ENCODE assay signal across 35 mouse cellular contexts in genomic region chr7:97569372-97569771, GRCm38 (mm10).
"Had no signal": no experiment of that assay in that cellular context is flagged by ENCODE, and none has a peak within 500 bp of the region (broad histone marks: within the 10 kb centered on the region; RNA-seq: fewer than 3 reads in every experiment).

No protein-coding gene starts in this region.

- H3K9ac ChIP-seq: heart, embryonic 12.5 days; heart, embryonic 13.5 days; heart, embryonic 15.5 days; hindbrain, embryonic 12.5 days; hindbrain, embryonic 13.5 days; hindbrain, embryonic 14.5 days; hindbrain, embryonic 15.5 days; intestine, embryonic 15.5 days; kidney, embryonic 15.5 days had no signal

- H3K4me3 ChIP-seq: heart, adult 2 months; heart, embryonic 10.5 days; heart, embryonic 12.5 days; heart, embryonic 13.5 days; heart, embryonic 15.5 days; hindbrain, embryonic 10.5 days; hindbrain, embryonic 12.5 days; hindbrain, embryonic 13.5 days; hindbrain, embryonic 15.5 days; intestine, embryonic 15.5 days; kidney, embryonic 15.5 days; layer of hippocampus, adult 2 months had no signal

- H3K4me1 ChIP-seq: heart, embryonic 10.5 days; heart, embryonic 12.5 days; heart, embryonic 13.5 days; heart, embryonic 15.5 days; hindbrain, embryonic 10.5 days; hindbrain, embryonic 12.5 days; hindbrain, embryonic 13.5 days; hindbrain, embryonic 15.5 days; intestine, embryonic 15.5 days; kidney, embryonic 15.5 days had no signal

- H3K9me3 ChIP-seq: heart, embryonic 10.5 days; heart, embryonic 12.5 days; heart, embryonic 13.5 days; heart, embryonic 15.5 days; hindbrain, embryonic 10.5 days; hindbrain, embryonic 12.5 days; hindbrain, embryonic 13.5 days; hindbrain, embryonic 15.5 days; intestine, embryonic 15.5 days; kidney, embryonic 15.5 days had no signal

- H3K27me3 ChIP-seq: heart, embryonic 12.5 days; heart, embryonic 13.5 days; heart, embryonic 15.5 days; hindbrain, embryonic 12.5 days; hindbrain, embryonic 13.5 days; hindbrain, embryonic 15.5 days; intestine, embryonic 15.5 days; kidney, embryonic 15.5 days had no signal

- H3K4me2 ChIP-seq: heart, embryonic 11.5 days; heart, embryonic 12.5 days; heart, embryonic 13.5 days; heart, embryonic 15.5 days; hindbrain, embryonic 12.5 days; hindbrain, embryonic 13.5 days; hindbrain, embryonic 14.5 days; hindbrain, embryonic 15.5 days; intestine, embryonic 15.5 days; kidney, embryonic 15.5 days had no signal

- H3K36me3 ChIP-seq: hindbrain, embryonic 12.5 days; hindbrain, embryonic 15.5 days; intestine, embryonic 15.5 days had no signal

- H3K27ac ChIP-seq: heart, adult 2 months; heart, embryonic 10.5 days; heart, embryonic 13.5 days; heart, embryonic 15.5 days; hindbrain, embryonic 10.5 days; hindbrain, embryonic 12.5 days; hindbrain, embryonic 13.5 days; hindbrain, embryonic 14.5 days; hindbrain, embryonic 15.5 days; hindbrain, postnatal 0 days; intestine, embryonic 15.5 days; kidney, embryonic 15.5 days; kidney, postnatal 0 days; layer of hippocampus, adult 2 months had no signal

- DNase-seq: heart, adult 2 months; heart, postnatal 10 days; heart, postnatal 14 days; heart, postnatal 36 days; kidney, adult 11 months; kidney, adult 18-20 months; kidney, adult 2 months; kidney, adult 8-10 months; kidney, adult 9 months; kidney, postnatal 10 days; kidney, postnatal 14 days; kidney, postnatal 25 days; kidney, postnatal 36 days; kidney, postnatal 4 days; layer of hippocampus, adult 9-11 months; layer of hippocampus, postnatal 36 days had no signal

- ATAC-seq: hindbrain, embryonic 16.5 days; hindbrain, postnatal 0 days; inflammation-experienced regulatory T-cells, adult 6 months; intestine, embryonic 15.5 days; intestine, embryonic 16.5 days; intestine, postnatal 0 days had no signal
